Mouse (Mus musculus) neutrophil, adult 65 days (primary cell): ENCODE results near the gene Pfkfb3. TPM values are rescaled to one million over a fixed set of nuclear protein-coding genes. Genes with fewer than 3 reads are reported as not detected.

ENCODE experiments used
- total RNA-seq: library from RNA; stranded (reverse); gene quantifications from 2 replicates; pipeline ENCODE4 v1.2.4, GENCODE M21; 2023

The Pfkfb3 gene
- total RNA-seq: 61.2 and 85.4 TPM in 2 replicates

GRCm38 (mm10) chr2:11553471-11554400 is at the start of gene Pfkfb3:
Pfkfb3 (minus strand) TSS chr2:11554077.

Other genes starting within 250 kb of the Pfkfb3 start
- gene Rbm17, start 50.1 kb upstream of the Pfkfb3 start, total RNA-seq: 74.6 and 77.6 TPM in 2 replicates
- gene Gm17490, start 72.2 kb upstream of the Pfkfb3 start, total RNA-seq: not detected in 2 replicates
- 0.22 and 0.91 TPM in 2 replicates for gene Il2ra, start 88.7 kb upstream of the Pfkfb3 start, total RNA-seq
- gene Il15ra, start 151.2 kb upstream of the Pfkfb3 start, total RNA-seq: 9.2 and 9.3 TPM in 2 replicates
- 53.0 and 60.3 TPM in 2 replicates for gene Fbh1, start 223.5 kb upstream of the Pfkfb3 start, total RNA-seq
- 72.3 and 107 TPM in 2 replicates for gene Ankrd16, start 223.8 kb upstream of the Pfkfb3 start, total RNA-seq